Mouse (Mus musculus): ENCODE data around the gene Phtf2.

DNA sequence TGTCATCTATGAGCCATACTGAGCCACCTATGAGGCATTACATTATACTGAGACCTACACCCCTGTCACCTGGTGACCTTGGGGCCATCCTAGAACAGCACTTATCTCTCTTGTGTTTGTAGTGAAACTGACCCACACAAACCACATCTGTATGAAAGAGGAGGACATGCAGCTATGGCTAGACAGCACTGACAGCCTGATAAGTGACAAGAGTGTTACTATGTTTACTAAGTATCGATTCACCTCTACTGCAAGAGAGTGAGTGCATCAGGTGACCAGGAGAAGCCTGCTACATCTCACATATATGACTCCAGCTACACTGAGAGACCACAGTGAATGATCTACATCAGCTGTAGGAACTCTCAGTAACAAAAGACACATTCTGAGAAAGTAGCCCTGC is 51.2 kb downstream of the Phtf2 start:
- no peak for TF ChIP-seq CTCF (IDR thresholded peaks at IDR 0.05; ENCODE audit: low read depth)
- TF ChIP-seq EP300 (IDR thresholded peaks at IDR 0.05; ENCODE audit: low read depth) = no peak

Measured in heart, postnatal 0 days (tissue).